Mouse (Mus musculus) midbrain, embryonic 15.5 days (tissue): ENCODE data around the gene Lipe. TPM values are rescaled to one million over a fixed set of nuclear protein-coding genes. Genes with fewer than 3 reads are reported as not detected.
A peak's percentile ranks its signal among the peaks of the same experiment; 100 is the strongest.

Experiments
- ATAC-seq: fragments of 200-750 bp; cut with Nextera tagmentation; replicated peaks from 2 replicates; pipeline ENCODE4 v1.8.0; 2017; ENCODE audit warnings: moderate TSS enrichment
- H3K27ac ChIP-seq: fragments of 300-500 bp; sonication (generic); 2 replicates; pipeline ENCODE4 v1.5.1; 2015; ENCODE audit warnings: mild to moderate bottlenecking, inconsistent platforms
- H3K27me3 ChIP-seq: fragments of 300-500 bp; sonication (generic); replicated peaks from 2 replicates; pipeline ENCODE4 v1.6.1; 2015; ENCODE audit warnings: inconsistent platforms
- H3K36me3 ChIP-seq: fragments of 300-500 bp; sonication (generic); replicated peaks from 2 replicates; pipeline ENCODE4 v1.6.1; 2015; ENCODE audit warnings: inconsistent platforms
- H3K4me1 ChIP-seq: fragments of 300-500 bp; sonication (generic); 2 replicates; pipeline ENCODE4 v1.6.1; 2015; ENCODE audit warnings: inconsistent platforms
- H3K4me2 ChIP-seq: fragments of 300-500 bp; sonication (generic); 2 replicates; pipeline ENCODE4 v1.6.1; 2015; ENCODE audit warnings: inconsistent platforms, mild to moderate bottlenecking, moderate library complexity
- H3K4me3 ChIP-seq: fragments of 300-500 bp; sonication (generic); 2 replicates; pipeline ENCODE4 v1.5.1; 2015; ENCODE audit warnings: mild to moderate bottlenecking, inconsistent platforms
- H3K9ac ChIP-seq: fragments of 300-500 bp; sonication (generic); 2 replicates; pipeline ENCODE4 v1.6.1; 2015; ENCODE audit warnings: mild to moderate bottlenecking, inconsistent platforms
- H3K9me3 ChIP-seq: fragments of 300-500 bp; sonication (generic); 2 replicates; pipeline ENCODE4 v1.6.1; 2016; ENCODE audit warnings: inconsistent platforms
- WGBS: fragments of 180-500 bp; shearing (Covaris S2); methylation state at CpG from one replicate; pipeline ENCODE4 v1.1.7; 2015; ENCODE audit warnings: mixed read lengths; 5-methylcytosine and 5-hydroxymethylcytosine counted together
- polyA plus RNA-seq: library from polyadenylated mRNA; unstranded; fragments of >200 nt; fragmentation: Nextera tagmentation; extraction: Ambion mirVana; gene quantifications from 2 replicates; pipeline ENCODE4 v1.2.1, GENCODE M21; 2015

The Lipe gene
- polyA plus RNA-seq, 1 experiment from 2014 or later: 10.5 TPM

DNA sequence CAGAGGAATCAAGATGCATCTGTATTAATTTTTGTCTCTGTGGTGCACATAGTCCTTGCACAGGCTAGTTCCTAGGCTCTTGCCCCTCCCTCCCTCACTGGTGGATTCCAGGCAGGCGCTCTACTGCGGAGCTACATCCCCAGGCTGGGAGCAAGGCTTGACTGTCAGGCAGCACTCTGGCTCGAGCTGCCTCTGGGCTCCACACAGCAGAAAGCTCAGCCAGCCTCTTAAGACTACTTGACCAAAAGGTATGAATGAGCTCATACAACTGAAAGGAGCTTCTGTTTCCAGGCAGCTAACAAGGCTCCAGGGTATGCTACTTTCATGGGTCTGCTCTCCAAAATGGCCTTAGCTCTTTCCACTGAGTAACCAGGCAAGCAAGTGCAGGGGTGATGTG is 17.2 kb downstream of the Lipe start:
- WGBS: 29% methylated on average over 3 of the region's 3 CpGs
- Histone ChIP-seq H3K27ac (no peak overlapping the region), H3K4me1 (peaks cover 22% of the 10 kb centered on the region), H3K4me2 (no peak overlapping the region), H3K4me3 (no peak overlapping the region), H3K36me3 (peaks cover 5% of the 10 kb centered on the region; the same call in 1 of the 2 replicates), H3K9ac (no peak overlapping the region), H3K27me3 (peaks cover 7% of the 10 kb centered on the region; the same call in 1 of the 2 replicates), H3K9me3 (no peaks in the 10 kb centered on the region)
- no peak for ATAC-seq

DNA sequence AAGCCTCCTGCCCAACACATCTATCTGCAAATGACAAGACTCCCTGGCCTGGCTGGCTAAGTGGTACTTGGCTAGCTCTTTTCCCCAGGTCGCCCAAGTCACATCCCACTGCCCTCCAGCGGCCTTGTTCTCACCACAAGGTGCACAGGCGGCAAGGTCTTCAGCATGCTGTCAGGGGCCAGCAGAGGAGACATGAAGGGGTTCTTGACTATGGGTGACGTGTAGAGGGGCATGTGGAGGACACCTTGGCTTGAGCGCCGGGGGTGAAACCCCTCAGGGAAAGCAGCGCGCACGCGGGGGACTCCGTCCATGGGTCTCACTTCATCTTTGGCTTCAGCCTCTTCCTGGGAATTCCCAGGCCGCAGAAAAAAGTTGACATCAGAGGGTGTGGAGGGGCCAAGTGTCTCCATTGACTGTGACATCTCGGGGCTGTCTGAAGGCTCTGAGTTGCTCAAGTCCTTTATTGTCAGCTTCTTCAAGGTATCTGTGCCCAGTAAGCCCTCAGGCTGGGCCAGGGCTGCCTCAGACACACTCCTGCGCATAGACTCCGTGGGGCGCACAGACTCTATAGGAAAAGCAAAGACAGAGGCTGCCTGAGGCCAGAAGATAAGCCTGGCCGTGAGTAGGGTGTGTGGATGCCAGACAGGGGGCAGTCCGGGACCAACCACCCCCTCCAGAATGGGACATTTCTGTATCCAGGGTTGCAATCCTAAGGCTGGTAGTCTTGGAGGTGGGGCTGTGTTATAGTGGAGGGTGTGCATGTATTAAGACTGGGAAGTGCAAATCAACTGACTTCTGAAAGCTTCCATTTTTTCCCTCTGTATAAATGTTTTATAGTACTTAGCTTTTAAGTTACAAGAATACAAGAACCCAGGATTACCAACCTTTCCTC is 17.9 kb downstream of the Lipe start:
- WGBS: 60% methylated on average over 18 of the region's 18 CpGs
- Histone ChIP-seq H3K27me3 (peaks cover 7% of the 10 kb centered on the region; the same call in 1 of the 2 replicates), H3K9me3 (no peaks in the 10 kb centered on the region), H3K36me3 (peaks cover 5% of the 10 kb centered on the region; the same call in 1 of the 2 replicates), H3K4me2 (no peak overlapping the region), H3K4me3 (no peak overlapping the region), H3K27ac (no peak overlapping the region), H3K9ac (no peak overlapping the region), H3K4me1 (peaks cover 24% of the 10 kb centered on the region)
- no peak for ATAC-seq

DNA sequence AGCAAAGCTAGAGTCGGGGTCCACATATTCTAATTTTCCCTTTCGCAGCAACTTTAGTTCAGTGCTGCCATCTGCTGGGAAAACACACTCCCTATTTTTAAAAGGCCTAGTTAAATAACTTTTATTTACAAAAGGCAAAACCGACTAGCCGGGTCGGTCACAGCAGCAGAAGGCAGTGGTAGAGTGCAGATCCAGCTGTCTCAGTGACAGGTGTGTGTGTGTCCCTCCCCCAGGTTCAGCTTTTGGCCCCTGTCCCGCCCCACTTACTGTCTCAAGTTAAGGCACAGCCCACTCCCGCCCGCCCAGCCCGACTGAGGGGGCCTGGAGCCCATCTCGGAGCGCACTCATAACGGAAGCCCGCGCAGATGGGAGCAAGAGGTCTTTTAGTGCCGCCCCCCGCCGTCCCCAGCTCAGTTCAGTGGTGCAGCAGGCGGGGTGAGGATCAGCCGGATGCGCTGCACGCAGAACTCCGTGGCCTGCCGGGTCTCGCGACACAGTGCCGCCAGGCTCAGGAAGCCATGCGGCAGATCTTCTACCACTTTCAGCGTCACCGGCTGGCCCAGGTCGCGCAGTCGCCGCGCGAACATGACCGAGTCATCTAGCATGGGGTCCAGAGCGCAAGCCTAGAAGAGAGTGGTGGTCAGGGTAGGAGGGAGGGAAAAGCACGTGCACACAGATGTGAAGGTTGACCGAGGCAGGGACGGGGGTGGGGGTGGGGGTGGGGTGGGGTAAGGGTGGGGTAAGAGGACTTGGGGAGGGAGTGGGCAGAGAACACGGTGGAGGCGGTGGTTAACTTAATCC is 18.8 kb downstream of the Lipe start:
- Histone ChIP-seq H3K27ac (no peak overlapping the region), H3K9me3 (no peaks in the 10 kb centered on the region), H3K4me1 (peaks cover 24% of the 10 kb centered on the region), H3K4me2 (peak overlapping the region; percentile 54), H3K36me3 (peaks cover 5% of the 10 kb centered on the region; the same call in 1 of the 2 replicates), H3K4me3 (peak overlapping the region; percentile 20), H3K9ac (peak overlapping the region; percentile 28; the same call in 1 of the 2 replicates), H3K27me3 (peaks cover 7% of the 10 kb centered on the region; the same call in 1 of the 2 replicates)
- WGBS: 2% methylated on average over 40 of the region's 42 CpGs
- peak; percentile 34 for ATAC-seq

DNA sequence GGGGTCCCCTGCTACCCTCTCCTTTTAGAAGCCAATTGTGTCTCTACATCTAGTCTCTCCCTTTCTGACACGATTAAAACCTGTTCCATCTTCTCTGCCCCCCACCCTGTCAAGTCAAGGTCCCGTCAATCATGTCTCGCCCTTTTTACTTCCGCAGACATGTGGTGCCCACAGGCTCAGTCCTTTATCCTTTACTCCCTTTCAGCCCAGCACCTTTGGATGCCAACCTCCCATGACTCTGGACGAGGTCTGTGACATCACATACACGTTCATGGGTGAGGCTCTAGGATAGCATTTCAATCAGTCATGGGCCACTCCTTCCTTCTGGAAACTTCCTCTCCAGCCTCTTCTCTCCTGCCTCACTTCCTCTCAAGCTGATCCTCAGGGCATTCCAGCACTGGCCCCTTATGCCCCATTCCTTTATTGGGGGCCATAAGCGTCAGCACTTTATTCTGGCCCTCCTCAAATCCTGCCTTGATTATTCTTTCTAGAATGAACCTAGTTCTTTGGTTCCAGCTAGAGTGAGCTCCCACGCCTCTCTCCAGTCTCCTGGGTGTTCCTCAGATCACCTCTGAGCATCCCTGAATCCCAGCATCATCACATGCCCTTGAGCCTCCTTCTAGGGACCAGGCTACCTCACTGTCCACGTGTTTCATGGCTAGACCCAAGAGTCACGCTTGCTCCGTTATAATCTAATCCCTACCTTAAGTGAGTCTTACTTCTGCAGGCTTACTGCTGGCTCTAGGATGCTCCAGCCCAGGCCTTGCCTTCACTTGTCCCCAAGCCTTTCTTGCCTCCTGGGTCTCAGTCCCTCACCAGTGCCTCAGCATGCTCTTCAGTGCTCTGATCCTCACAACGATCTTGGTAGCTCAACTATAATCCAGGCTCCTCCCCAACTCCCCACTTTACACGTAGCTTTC is 20.1 kb downstream of the Lipe start:
- H3K4me3 ChIP-seq: no peak overlapping the region
- 86% methylated on average over 13 of the region's 13 CpGs for WGBS
- no peaks in the 10 kb centered on the region for H3K9me3 ChIP-seq
- H3K4me1 ChIP-seq: peaks cover 24% of the 10 kb centered on the region
- no peak overlapping the region for H3K4me2 ChIP-seq
- ATAC-seq: no peak
- H3K27me3 ChIP-seq: peaks cover 7% of the 10 kb centered on the region; the same call in 1 of the 2 replicates
- H3K9ac ChIP-seq: no peak overlapping the region
- no peak overlapping the region for H3K27ac ChIP-seq
- peaks cover 4% of the 10 kb centered on the region; the same call in 1 of the 2 replicates for H3K36me3 ChIP-seq

DNA sequence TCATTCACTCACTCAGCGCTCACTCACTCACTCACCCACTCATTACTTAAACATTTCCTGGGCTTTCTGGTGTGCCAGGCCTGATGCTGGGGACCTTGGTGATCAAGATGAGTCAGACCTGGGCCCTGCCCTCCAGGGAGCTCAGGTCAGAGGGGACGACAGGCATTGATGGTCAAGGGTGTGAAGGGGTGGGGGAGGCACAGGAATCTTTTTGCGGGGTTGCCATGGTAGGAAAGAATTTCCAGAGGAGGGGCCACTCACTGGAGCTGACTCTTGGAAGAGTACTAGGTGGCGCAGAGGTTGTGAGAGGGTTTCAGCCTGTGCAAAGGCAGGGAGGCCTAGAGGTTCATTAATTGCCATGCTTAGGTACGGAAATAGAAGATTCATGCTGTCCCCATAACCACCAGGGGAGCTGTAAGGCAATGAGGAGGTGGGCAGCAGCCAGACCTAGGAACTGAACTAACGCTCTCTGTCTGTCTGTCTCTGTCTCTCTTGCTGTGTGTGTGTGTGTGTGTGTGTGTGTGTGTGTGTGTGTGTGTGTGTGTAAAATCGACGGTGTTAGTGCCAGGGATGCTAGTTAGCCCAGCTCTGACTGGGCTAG is 21.3 kb downstream of the Lipe start:
- 47% methylated on average over 8 of the region's 8 CpGs for WGBS
- Histone ChIP-seq H3K4me1 (peaks cover 24% of the 10 kb centered on the region), H3K27me3 (peaks cover 7% of the 10 kb centered on the region; the same call in 1 of the 2 replicates), H3K27ac (no peak overlapping the region), H3K4me2 (peak overlapping the region; percentile 43), H3K9ac (no peak overlapping the region), H3K36me3 (no peaks in the 10 kb centered on the region), H3K9me3 (no peaks in the 10 kb centered on the region), H3K4me3 (peak overlapping the region; percentile 31)
- ATAC-seq: no peak

DNA sequence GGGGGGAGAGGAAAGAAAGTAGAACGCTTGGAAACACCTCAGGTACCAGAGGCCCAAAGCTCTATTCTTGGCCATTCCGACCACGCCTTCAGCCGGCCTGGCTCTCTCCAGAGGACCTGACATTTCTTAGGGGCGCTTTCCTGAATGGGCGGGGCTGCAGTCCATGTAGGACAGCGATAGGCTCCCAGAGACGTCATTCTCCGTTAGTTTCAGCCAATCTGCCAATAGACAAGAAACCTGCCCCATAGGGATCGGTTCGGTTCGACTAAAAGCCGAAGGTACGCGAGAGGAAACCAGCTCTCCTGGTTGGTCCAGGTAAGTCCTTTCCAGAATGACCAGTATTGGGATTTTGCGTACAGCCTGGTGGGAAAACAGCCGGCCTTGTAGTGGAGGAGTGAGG is 22.0 kb downstream of the Lipe start:
- ATAC-seq: peak; percentile 65
- peaks cover 24% of the 10 kb centered on the region for H3K4me1 ChIP-seq
- no peaks in the 10 kb centered on the region for H3K36me3 ChIP-seq
- H3K4me2 ChIP-seq: peak overlapping the region; percentile 43
- 6% methylated on average over 17 of the region's 17 CpGs for WGBS
- no peaks in the 10 kb centered on the region for H3K9me3 ChIP-seq
- H3K27ac ChIP-seq: no peak overlapping the region
- peaks cover 7% of the 10 kb centered on the region; the same call in 1 of the 2 replicates for H3K27me3 ChIP-seq
- no peak overlapping the region for H3K9ac ChIP-seq
- peak overlapping the region; percentile 31 for H3K4me3 ChIP-seq

DNA sequence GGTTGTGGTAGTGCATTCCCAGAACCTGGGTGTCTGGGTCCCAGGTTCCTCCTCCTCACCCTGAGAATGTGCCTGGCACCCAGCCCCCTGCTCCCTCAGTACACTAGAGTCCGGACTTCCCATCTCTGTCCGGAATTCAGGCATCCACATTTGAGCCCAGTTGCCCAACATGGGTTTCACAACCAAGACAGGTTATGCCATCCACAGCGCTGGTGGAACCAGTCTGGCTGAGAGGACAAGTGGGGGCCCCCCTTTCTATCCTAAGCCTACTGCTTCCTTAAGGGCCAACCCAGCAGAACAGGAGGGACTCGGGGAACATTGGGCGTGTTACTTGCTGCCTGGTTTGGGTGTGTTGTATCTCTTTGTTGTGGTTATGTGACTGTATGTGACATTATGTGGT is 26.1 kb downstream of the Lipe start:
- no peak for ATAC-seq
- Histone ChIP-seq H3K4me1 (peaks cover 16% of the 10 kb centered on the region), H3K9ac (no peak overlapping the region), H3K27me3 (peaks cover 21% of the 10 kb centered on the region), H3K9me3 (no peaks in the 10 kb centered on the region), H3K4me3 (no peak overlapping the region), H3K36me3 (no peaks in the 10 kb centered on the region), H3K27ac (no peak overlapping the region), H3K4me2 (no peak overlapping the region)
- 89% methylated on average over 5 of the region's 5 CpGs for WGBS

DNA sequence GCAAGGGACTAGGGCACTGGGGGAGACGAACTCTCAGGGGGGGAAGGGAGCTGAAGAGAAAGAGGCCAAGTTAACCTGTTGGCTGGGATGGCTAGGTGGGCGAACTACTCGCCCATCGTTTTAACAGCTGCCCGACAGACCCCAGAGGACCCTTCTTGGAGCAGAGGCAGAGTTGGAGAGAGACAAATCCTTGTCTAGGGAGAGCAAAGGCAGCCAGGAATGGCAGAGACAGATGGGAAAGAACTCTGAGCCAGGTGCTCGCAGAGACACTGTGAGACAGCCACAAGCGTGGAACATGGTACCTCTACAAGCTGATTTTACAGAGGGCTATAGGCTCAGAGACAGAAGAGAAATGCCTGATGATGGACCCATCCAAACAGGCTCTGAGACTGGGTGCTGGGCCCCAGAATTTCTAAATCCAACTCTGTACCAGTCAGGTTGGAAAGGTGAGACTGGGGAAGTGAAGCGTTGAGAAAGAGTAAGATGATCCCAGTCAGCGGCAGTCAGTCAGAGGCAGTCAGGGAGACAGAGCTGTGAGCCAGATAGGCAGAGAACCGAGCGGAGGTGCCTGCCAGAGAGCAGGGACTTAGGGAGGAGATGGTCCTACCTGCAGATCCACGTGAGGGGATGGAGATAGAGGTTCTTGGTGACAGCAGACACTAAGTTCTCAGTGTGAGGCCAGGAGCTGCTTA is 29.3 kb downstream of the Lipe start, which contains the start of gene Cnfn:
Cnfn (minus strand) TSS at position 667 of the 692 bp plus-strand sequence.
- H3K4me2 ChIP-seq: no peak within 1 kb of the TSS
- no peaks in the 10 kb centered on the region for H3K9me3 ChIP-seq
- peaks cover 19% of the 10 kb centered on the region for H3K4me1 ChIP-seq
- H3K27ac ChIP-seq: no peak within 1 kb of the TSS
- 0 out of 2 replicates have a peak, but pooled peaks cover 4% of the 10 kb centered on the region for H3K36me3 ChIP-seq
- no peak within 1 kb of the TSS for H3K4me3 ChIP-seq
- H3K9ac ChIP-seq: no peak within 1 kb of the TSS
- no peak for ATAC-seq
- WGBS: 53% methylated on average over 12 of the region's 12 CpGs
- peaks cover 24% of the 10 kb centered on the region for H3K27me3 ChIP-seq

DNA sequence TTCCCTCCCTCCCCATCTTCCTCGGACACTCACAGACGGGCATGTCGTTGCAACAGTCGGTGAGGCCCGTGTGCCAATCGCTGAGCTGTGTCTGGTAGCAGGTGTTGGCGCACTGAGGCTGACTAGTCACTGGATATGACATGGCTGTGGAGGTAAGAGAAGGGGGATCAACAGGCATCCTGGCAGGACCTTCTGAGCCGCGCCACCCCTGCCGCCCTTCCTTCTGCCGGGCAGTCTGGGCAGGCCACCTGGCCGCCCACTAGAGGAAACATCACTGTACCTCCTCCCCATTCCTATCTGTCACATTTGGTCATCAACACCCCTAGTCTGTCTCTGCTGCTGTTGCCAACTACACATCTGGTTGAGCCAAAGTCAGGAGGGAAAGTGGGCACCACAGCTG is 30.2 kb downstream of the Lipe start:
- Histone ChIP-seq H3K9ac (no peak overlapping the region), H3K27ac (no peak overlapping the region), H3K4me1 (peaks cover 19% of the 10 kb centered on the region), H3K36me3 (peaks cover 12% of the 10 kb centered on the region), H3K4me2 (no peak overlapping the region), H3K9me3 (no peaks in the 10 kb centered on the region), H3K4me3 (no peak overlapping the region), H3K27me3 (peaks cover 24% of the 10 kb centered on the region)
- peak; percentile 24; the same call in 1 of the 2 replicates for ATAC-seq
- 29% methylated on average over 12 of the region's 12 CpGs for WGBS

DNA sequence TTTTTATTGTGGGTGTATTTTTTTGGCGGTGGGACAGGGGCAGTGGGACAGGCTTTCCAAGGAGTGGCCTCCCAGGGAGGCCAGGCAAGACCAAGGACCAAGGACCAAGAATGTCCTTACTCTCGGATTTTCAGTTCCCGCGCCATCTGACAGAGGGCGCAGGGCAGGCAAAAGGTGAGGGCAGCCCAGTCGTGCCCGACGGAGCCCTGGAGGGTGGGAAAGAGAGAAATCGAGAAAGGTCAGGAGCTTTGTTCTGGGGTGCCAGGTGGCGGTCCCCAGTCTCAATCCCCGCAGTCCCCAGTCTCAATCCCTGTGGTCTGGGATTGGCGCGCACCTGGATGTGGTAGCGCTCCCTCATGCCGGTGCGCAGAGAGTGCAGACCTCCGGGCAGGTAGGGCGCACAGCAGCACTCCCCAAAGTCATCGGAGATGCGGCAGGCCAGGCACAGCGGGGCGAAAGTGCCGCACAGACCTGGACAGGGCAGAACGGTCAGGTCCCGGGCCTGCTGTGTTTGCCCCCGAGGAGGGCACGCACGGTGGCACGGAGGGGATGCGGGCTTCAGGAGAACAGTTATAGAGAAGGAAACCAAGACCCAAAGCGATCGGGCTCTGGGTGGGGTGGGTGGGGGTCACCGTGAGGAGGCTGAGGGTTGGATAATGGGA is 30.7 kb downstream of the Lipe start:
- no peak overlapping the region for H3K4me3 ChIP-seq
- no peak overlapping the region for H3K27ac ChIP-seq
- 4% methylated on average over 32 of the region's 33 CpGs for WGBS

More for the DNA sequence above, 30.7 kb downstream of the Lipe start:
- ATAC-seq: 0 out of 2 replicates have a peak, but pooled peaks have one; percentile 5
- H3K9me3 ChIP-seq: no peaks in the 10 kb centered on the region
- H3K27me3 ChIP-seq: peaks cover 24% of the 10 kb centered on the region
- H3K9ac ChIP-seq: no peak overlapping the region
- H3K4me1 ChIP-seq: peaks cover 19% of the 10 kb centered on the region
- H3K36me3 ChIP-seq: peaks cover 18% of the 10 kb centered on the region
- H3K4me2 ChIP-seq: peak overlapping the region; percentile 28; the same call in 1 of the 2 replicates
